Mouse (Mus musculus) lung, postnatal 4 days (tissue): ENCODE measurements around the gene Hoxb6.

Source experiments
- DNase-seq, 2 experiments: peaks; one replicate each; pipeline ENCODE4 v3.0.0; 2021

The Hoxb6 gene

GRCm38 (mm10) chr11:96318368-96319070 lies 26.2 kb downstream of the Hoxb6 start:
- peak; percentile 81 to 88 for DNase-seq

- DNase-seq, result peak in 1 of 2 experiments; percentile 61
Measured at GRCm38 (mm10) chr11:96319071-96319902, 27.0 kb downstream of the Hoxb6 start.

GRCm38 (mm10) chr11:96319910-96320309 lies 27.6 kb downstream of the Hoxb6 start:
- DNase-seq, result peak in 1 of 2 experiments; percentile 65

- DNase-seq, result peak in 1 of 2 experiments; percentile 64
Measured at GRCm38 (mm10) chr11:96320688-96321087, 28.4 kb downstream of the Hoxb6 start.

GRCm38 (mm10) chr11:96321846-96322245 lies 29.6 kb downstream of the Hoxb6 start:
- DNase-seq, result no peak

- DNase-seq, result no peak
Measured at GRCm38 (mm10) chr11:96322738-96323137, 30.5 kb downstream of the Hoxb6 start.

GRCm38 (mm10) chr11:96323154-96323553 lies 30.9 kb downstream of the Hoxb6 start, which contains the start of gene Hoxb3:
Hoxb3 (plus strand) TSS chr11:96323326.
- DNase-seq, result no peak

GRCm38 (mm10) chr11:96324125-96324524 lies 31.8 kb downstream of the Hoxb6 start:
- DNase-seq, result no peak

- DNase-seq, result no peak
Measured at GRCm38 (mm10) chr11:96324965-96325364, 32.7 kb downstream of the Hoxb6 start.

- DNase-seq, result no peak
Measured at GRCm38 (mm10) chr11:96325747-96326212, 33.5 kb downstream of the Hoxb6 start.

- DNase-seq, result no peak
Measured at GRCm38 (mm10) chr11:96326705-96327104, 34.4 kb downstream of the Hoxb6 start.

- DNase-seq, result no peak
Measured at GRCm38 (mm10) chr11:96327122-96327521, 34.8 kb downstream of the Hoxb6 start.

GRCm38 (mm10) chr11:96327750-96328149 lies 35.5 kb downstream of the Hoxb6 start:
- DNase-seq, result no peak

- DNase-seq, result no peak
Measured at GRCm38 (mm10) chr11:96328605-96329004, 36.3 kb downstream of the Hoxb6 start.

GRCm38 (mm10) chr11:96332105-96332504 lies 39.8 kb downstream of the Hoxb6 start:
- no peak for DNase-seq

- peak in 1 of 2 experiments; percentile 74 for DNase-seq
Measured at GRCm38 (mm10) chr11:96332618-96333032, 40.3 kb downstream of the Hoxb6 start.

- DNase-seq, result peak in 1 of 2 experiments; percentile 22
Measured at GRCm38 (mm10) chr11:96333241-96334001, 41.1 kb downstream of the Hoxb6 start.

GRCm38 (mm10) chr11:96334002-96334364 lies 41.7 kb downstream of the Hoxb6 start:
- peak in 1 of 2 experiments; percentile 47 for DNase-seq

- peak in 1 of 2 experiments; percentile 11 for DNase-seq
Measured at GRCm38 (mm10) chr11:96334998-96335397, 42.7 kb downstream of the Hoxb6 start.

GRCm38 (mm10) chr11:96336597-96336996 lies 44.3 kb downstream of the Hoxb6 start:
- no peak for DNase-seq

GRCm38 (mm10) chr11:96337026-96337425 lies 44.8 kb downstream of the Hoxb6 start:
- no peak for DNase-seq

- no peak for DNase-seq
Measured at GRCm38 (mm10) chr11:96338957-96339855, 46.9 kb downstream of the Hoxb6 start.
